8 mouse cellular contexts compared by ENCODE assay signal in the genomic region with DNA sequence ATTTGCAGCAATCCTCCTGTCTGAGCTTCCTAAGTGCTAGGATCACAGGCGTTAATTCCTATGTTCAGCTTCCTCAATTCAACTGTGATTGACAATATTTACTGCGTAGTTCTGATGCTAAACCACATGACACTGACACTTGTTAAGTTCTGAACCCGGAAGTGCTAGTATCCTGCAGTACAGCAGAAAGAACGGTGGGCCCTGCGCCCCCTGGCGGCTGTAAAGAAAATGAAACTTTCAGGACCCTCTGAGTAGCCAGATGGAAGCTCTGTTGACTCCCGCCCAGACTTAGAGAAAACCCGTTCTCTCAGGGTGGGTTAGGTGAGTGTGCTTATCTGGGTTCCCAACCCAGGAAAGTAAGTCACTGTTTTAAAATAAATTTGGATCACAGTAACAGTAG. TPM values are rescaled to one million over a fixed set of nuclear protein-coding genes. Genes with fewer than 3 reads are reported as not detected.
A peak's percentile ranks its signal among the peaks of the same experiment; 100 is the strongest.
DNase-seq lines count a peak whose midpoint lies in the region; ATAC-seq and TF ChIP-seq lines count a peak whose summit lies in the region.

No protein-coding gene starts in this region.

- DNase-seq in frontal cortex, postnatal 25 days (ENCODE audit: low spot score in 2 of 2), result no peak
- peak; percentile 64 to 65 for DNase-seq in heart, postnatal 14 days
- peak; percentile 50 to 65 for DNase-seq in layer of hippocampus, postnatal 10 days (ENCODE audit: low spot score in 2 of 2)
- peak; percentile 85 for DNase-seq in splenic B cell, adult 2 months (ENCODE audit: low read depth, low spot score)

- no peak overlapping the region for H3K27ac ChIP-seq in embryonic fibroblast, embryonic 13.5 days (ENCODE audit: insufficient read depth, low read length)

- TF ChIP-seq POLR2A in embryonic fibroblast, embryonic 13.5 days (IDR thresholded peaks at IDR 0.05; ENCODE audit: low read depth, low read length), result no peak

- H3K4me3 ChIP-seq in embryonic fibroblast, embryonic 13.5 days (ENCODE audit: insufficient read depth, low read length), result no peak overlapping the region

- ATAC-seq in frontal cortex, adult (ENCODE audit: low TSS enrichment), result peak; percentile 67
- ATAC-seq in activated CD4-positive, CD25-positive, alpha-beta regulatory T cell, adult 4 months, result peak; percentile 71
- ATAC-seq in megakaryocyte progenitor cell, adult 5-6 weeks (replicated peaks; ENCODE audit: poor library complexity), result peak; percentile 87

- no peaks in the 10 kb centered on the region for H3K4me1 ChIP-seq in embryonic fibroblast, embryonic 13.5 days (ENCODE audit: control insufficient read depth, insufficient read depth, low read length)

- intact Hi-C loops in heart, postnatal 14 days (cut with DNase I), result no loop called here

- no peaks in the 10 kb centered on the region for H3K36me3 ChIP-seq in splenic B cell, adult 2 months (ENCODE audit: control insufficient read depth, insufficient read depth, low read length, poor library complexity, severe bottlenecking)

- peak; percentile 32; the same call in 1 of the 2 replicates for TF ChIP-seq CTCF in embryonic fibroblast, embryonic 13.5 days (IDR thresholded peaks at IDR 0.05; ENCODE audit: borderline replicate concordance, insufficient read depth, low read length)

- H3K27me3 ChIP-seq in splenic B cell, adult 2 months (ENCODE audit: control insufficient read depth, insufficient read depth, low read length, poor library complexity, severe bottlenecking), result no peaks in the 10 kb centered on the region; the same call in 1 of the 2 replicates

RNA-seq across cellular contexts. Expression of a gene that starts 7.4 kb away (rescaled TPM):
- under 1 TPM; 0.18 to 0.20 TPM for polyA plus RNA-seq in activated CD4-positive, CD25-positive, alpha-beta regulatory T cell, adult 4 months (2017; shearing (Covaris generic))
- 14.0 and 16.2 TPM in 2 replicates for polyA plus RNA-seq in embryonic fibroblast, embryonic 13.5 days (2011; ENCODE audit: insufficient read length, low read depth, missing spikeins)
- 1 to 10 TPM; 4.0 to 4.6 TPM for total RNA-seq in heart, postnatal 14 days (2021)
- 10 to 100 TPM; 33.5 to 36.2 TPM for total RNA-seq in layer of hippocampus, postnatal 10 days (2021)
- 0.07 and 0.90 TPM in 2 replicates for total RNA-seq in megakaryocyte progenitor cell, adult 5-6 weeks (2015)
- total RNA-seq in megakaryocyte progenitor cell, adult 5-6 weeks (2017), result 0.07 TPM in 1 of 2 replicates, not detected in the other

RNA-seq across cellular contexts. Expression of a gene that starts 42.6 kb away (rescaled TPM):
- polyA plus RNA-seq in activated CD4-positive, CD25-positive, alpha-beta regulatory T cell, adult 4 months (2017; shearing (Covaris generic)), result 10 to 100 TPM; 14.1 to 16.3 TPM
- polyA plus RNA-seq in embryonic fibroblast, embryonic 13.5 days (2011; ENCODE audit: insufficient read length, low read depth, missing spikeins), result 102 and 107 TPM in 2 replicates
- total RNA-seq in heart, postnatal 14 days (2021), result 10 to 100 TPM; 32.5 to 35.2 TPM
- 10 to 100 TPM; 46.5 to 51.1 TPM for total RNA-seq in layer of hippocampus, postnatal 10 days (2021)
- 37.4 and 37.7 TPM in 2 replicates for total RNA-seq in megakaryocyte progenitor cell, adult 5-6 weeks (2015)
- total RNA-seq in megakaryocyte progenitor cell, adult 5-6 weeks (2017), result 35.3 and 56.9 TPM in 2 replicates

Comparison
In these comparisons a context has a peak if more than half of its experiments do, and no peak if none do; other contexts are left out.
1. DNase-seq: peak in heart, postnatal 14 days (2 of 2), layer of hippocampus, postnatal 10 days (2 of 2) and splenic B cell, adult 2 months (single experiment); none in frontal cortex, postnatal 25 days (0 of 2).
2. RNA of a gene that starts 7.4 kb away (total RNA-seq): 33.5 to 36.2 TPM in layer of hippocampus, postnatal 10 days; 4.0 to 4.6 TPM in heart, postnatal 14 days and 0.07 to 0.90 TPM in megakaryocyte progenitor cell, adult 5-6 weeks; every median in the first group is over 4 times any median in the second.
3. Peak in every context shown above with its lines, with median percentiles within 50 percentile points of each other: ATAC-seq.